Mouse (Mus musculus): ENCODE measurements at regions not wholly inside any gene's neighbourhood (a gene's known extent, or its start where the extent isn't known, plus 50 kb on each side); places are given as distances from the start of the nearest gene placed in this dataset.

DNA sequence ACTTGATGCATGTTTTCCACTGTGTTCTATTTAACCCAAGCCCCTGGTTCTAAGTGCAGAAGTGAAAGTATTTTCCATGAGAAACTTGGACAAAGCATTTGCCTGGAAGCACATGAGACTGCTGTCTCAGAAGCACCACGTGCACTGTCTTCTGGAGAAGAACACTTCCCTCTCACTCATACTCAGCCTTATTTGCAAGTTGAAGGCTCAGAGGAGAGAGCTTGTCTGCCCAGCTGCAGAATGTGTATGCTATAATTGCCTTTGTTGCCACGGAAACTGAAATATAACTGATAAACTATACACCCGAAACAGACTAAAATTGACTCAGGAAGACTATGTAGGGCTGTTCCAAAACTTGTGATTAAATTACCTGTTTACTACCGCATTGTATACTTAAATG is 3230.3 kb downstream of the 9330182O14Rik start:
- DNase-seq (ENCODE audit: extremely low spot score, low spot score): no peak

DNA sequence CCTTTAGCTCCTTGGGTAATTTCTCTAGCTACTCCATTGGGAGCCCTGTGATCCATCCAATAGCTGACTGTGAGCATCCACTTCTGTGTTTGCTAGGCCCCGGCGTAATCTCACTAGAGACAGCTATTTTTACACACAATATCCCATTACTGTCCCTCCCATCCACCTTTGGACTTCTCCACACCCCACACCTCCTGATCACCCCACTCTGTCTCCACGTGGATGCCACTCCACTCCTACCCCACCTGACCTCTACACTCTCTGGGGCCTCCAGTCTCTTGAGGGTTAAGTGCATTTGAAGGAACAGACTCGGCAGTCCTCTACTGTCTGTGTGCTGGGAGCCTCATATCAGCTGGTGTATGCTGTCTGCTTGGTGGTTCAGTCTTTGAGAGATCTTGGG is 3238.9 kb downstream of the 9330182O14Rik start:
- no peak for DNase-seq (ENCODE audit: extremely low spot score, low spot score)

DNA sequence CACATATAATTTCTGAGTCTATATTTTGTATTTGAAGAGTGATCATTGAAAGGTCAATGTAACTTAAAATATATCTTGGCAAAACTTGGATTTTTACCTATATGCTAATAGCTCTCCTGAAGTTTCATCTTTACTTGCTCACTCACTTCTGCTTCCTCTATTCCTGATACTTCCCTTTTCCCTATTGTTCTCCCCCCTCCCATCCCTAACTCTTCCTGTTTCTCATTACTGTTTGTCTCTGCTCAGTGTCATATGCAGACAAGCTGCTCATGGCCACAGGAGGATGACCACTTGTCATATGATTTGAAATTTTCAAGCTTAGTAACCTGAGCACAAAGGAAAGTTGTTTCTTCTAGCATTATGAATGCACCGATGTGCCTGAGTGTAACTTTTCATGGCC is 3248.2 kb downstream of the 9330182O14Rik start:
- DNase-seq (ENCODE audit: extremely low spot score, low spot score): no peak

DNA sequence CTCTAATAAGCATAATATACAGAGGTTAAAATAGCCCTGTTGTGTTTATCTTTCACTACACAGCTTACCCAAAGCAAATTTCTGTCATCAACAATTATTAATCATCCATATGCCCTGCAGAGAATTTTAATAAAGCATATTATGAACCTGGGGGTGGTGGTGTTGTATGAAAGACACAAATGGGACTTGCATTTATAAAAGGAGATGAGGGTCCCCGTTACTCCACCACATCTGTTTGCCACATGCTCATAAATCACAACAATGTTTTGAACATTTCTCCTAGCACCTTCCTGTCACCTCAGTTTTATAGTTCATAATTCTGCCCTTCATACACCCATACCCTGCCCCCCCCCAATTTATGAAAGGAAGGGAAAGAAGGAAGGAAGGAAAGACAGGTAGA is 3265.7 kb downstream of the 9330182O14Rik start:
- peak; percentile 16 for DNase-seq (ENCODE audit: extremely low spot score, low spot score)

DNA sequence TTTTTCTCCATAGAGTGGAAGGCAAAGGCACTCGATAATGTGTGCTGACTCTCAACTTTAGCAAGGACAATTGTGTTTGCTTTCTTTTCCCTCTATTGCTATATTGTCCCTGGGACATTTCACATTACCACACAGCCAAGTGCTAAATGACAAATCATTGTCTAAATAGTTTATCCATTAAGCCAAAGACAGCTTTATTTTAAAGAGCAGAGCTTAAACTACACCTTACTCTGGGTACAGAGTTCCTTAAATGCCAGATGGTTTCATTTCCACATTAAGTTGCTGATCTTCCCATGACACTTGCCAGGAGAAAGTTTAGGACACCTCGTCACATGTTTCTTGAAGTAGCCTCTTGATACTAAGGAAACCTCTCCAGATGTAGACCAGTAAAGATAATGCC is 3269.4 kb downstream of the 9330182O14Rik start:
- DNase-seq (ENCODE audit: extremely low spot score, low spot score): no peak

Data from neural tube, embryonic 10.5 days (tissue).